Mouse (Mus musculus): Measurements from ENCODE around the gene Pum3.
"Not testable (repeated sequence)": the region's sequence is repeated elsewhere in the genome, so short reads cannot be mapped to it uniquely, and the experiment has no call there.

Pum3 gene

DNA sequence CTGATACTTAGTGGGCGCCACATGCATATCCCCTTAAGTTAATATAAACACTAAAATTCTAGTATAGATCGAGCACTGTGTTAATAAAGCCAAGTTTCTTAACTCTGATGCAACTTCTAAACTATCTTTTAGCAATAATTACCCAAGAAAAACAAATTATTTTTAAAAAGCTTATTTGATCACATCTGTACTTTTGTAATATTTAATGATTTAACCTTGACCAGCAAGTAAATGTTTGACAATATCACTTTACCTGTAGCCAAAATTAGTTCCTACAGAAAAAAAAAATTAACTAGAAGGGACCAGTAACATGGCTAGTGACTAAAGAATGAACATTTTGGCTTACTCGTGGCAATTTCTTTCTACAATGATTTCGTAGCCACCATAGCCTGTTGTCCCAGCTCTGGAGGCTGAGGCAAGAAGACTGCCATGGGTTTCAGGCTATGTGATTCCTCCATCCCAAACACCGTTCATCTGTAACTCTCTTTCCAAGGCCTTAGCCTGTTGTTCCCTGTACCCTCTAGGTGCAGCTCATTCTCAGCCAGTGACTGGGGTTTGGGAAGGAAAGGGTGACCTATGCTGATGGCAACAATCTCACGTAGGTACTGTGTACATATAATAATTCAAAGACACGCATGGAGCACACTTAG lies 35.2 kb downstream of the Pum3 start:
- in situ Hi-C loops (cut with MseI, MboI): no loop called here

- in situ Hi-C loops (cut with MseI, MboI): no loop called here
These were observed 37.2 kb downstream of the Pum3 start for GRCm38 (mm10) chr19:27392431-27392830.

DNA sequence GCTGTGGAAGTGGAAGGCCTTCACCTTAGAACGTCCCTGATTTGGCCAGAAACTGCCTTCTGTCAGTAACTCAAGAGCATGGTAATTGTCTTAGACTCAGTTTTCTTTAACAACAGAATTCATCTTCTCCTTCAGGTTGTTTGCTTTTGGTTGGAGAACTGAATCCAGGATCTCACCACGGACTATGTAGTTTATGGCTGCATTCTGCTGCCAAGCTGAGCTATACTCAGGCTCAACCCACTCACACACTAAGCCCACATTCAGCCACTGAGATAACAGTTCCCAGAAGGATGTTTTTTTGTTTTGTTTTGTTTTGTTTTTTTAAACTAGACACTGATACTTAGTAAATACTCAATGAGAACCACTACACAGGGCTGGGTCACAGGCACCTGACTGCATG lies 38.3 kb downstream of the Pum3 start:
- in situ Hi-C loops (cut with MseI, MboI): no loop called here

- in situ Hi-C loops (cut with MseI, MboI): not testable (repeated sequence)
These were observed 40.1 kb downstream of the Pum3 start for GRCm38 (mm10) chr19:27389566-27389965.

DNA sequence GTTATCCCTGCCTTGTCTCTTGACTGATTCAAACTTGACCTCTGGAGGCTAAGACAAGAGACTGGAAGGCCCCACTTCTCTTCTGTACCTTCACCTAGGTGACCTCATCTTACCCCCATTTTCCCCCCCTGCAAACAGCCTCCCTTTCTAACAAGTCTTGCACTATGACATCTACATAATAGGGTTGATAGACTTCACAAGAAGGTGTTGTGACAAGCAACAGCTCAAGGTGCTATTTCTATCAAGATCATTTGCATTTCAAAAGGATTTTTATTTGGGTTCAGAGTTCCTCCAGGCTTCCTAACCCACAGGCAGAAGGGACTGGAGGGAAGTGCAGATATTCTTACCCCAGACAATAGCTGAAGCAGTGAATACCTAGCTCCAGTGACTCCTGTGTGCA lies 44.3 kb downstream of the Pum3 start:
- in situ Hi-C loops (cut with MseI, MboI): no loop called here

DNA sequence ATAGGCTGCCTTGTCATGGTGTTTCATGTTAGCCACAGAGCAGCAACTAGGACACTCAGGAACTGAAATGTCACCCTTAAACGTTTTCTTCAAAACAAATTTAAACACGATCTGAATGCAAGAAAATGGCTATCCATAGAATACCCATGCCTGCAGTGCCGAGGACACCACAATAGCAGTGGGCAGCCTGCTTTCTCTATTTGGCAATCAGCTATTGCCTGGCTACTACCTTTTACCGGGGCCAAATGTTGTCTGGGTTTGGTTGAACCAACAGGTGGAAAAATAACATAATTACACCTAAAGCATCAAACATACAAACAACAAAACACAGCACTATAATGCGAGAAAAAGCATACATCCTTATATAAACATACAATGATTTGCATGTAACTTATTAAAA lies 46.4 kb downstream of the Pum3 start:
- in situ Hi-C loops (cut with MseI, MboI): no loop called here

- in situ Hi-C loops (cut with MseI, MboI): no loop called here
These were observed 47.5 kb downstream of the Pum3 start for GRCm38 (mm10) chr19:27382131-27382530.

DNA sequence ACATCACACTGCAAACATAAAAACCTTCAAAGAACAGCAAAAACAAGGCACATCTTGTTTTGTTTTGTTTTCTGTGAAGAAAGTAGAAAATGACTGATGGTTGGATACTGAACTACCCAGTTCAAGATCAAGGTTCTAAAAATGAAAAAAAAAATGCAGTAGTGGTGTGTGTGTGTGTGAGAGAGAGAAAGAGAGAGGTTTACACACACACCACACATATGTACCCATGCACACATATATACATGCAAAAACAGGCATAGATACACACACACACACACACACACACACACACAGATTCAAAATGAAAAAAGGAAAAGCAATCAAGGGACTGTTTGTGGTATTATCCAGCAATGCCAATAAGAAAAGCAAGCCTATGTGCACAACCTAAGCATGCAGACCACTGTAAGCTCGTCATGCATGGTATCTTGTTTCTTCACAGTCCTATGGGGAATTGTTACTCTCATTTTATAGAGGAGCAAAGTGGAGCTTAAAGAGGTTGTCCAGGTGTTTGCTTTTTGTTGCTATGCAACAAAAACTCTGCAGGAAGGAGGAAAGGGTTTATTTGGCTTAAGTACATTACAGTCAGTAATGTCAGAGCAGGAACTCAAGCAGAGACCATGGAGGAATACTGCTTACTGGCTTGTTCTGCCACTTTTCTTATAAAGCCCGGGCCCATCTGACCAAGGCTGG lies 49.8 kb downstream of the Pum3 start:
- in situ Hi-C loops (cut with MseI, MboI): no loop called here

DNA sequence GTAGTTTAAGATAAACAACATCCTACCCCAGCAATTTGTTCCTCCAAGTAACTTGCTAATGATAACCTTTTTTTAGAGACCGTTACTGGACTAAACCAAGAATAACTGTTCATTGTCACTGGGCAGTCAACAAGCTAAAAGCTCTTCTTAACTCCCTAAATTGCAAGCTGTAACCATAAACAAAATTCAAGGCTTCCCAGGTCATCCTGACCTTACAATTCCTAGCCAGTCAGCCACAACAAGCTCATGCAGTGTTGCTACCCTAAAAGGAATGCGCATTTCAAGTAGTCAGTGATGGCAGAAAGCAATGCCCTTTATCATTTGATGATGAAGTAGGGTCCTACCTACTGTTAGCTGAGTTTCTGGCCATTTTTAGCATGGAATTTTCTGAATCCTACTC lies 58.8 kb downstream of the Pum3 start:
- in situ Hi-C loops (cut with MseI, MboI): no loop called here

DNA sequence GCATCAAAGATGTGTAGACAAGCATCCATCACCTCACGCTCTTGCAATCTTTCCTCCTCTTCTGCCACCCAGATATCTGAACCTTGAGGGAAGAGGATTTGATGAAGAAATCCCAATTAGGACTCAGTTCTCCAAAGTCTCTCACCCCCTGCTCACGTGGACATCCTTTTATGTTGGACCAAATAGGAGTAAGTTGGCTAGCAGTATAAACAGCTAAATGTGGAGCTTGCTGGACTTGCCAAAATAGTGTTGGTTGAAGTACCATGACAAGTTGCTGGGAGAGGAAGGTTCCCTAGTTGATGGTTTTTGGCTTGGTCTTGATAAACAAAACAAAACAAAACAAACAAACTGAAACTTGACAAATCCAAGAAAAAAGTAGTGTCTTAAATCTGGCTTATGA lies 59.5 kb downstream of the Pum3 start:
- in situ Hi-C loops (cut with MseI, MboI): no loop called here

DNA sequence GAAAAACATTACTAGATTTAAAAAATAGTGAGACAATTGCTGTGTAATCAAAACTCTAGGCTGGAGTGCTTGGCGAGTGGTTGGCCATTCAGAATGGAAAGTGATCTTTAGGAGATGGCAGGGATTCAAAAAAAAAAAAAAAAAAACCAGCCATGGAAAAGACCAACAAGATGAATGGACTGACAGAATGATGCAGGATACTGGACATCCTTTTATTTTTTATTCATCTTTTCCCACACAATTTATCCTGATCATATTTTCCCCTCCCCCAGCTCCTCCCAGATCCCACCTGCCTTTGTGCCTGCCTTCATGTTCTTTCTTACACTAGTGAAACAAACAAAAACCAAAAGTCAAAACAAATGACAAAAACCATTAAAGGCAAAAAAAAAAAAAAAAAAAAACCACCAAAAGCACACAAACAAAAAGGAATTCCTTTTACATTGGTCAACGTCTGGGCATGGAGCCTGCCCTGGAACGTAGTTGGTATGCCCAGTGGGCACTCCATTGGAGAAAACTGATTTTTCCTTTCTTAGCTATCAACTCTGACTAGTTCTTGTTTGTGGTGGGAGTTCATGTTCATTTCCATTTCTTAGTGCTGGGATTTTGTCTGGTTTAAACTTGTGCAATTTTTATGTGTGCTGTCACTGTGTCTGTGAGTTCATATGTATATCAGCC lies 60.0 kb downstream of the Pum3 start:
- in situ Hi-C loops (cut with MseI, MboI): no loop called here

DNA sequence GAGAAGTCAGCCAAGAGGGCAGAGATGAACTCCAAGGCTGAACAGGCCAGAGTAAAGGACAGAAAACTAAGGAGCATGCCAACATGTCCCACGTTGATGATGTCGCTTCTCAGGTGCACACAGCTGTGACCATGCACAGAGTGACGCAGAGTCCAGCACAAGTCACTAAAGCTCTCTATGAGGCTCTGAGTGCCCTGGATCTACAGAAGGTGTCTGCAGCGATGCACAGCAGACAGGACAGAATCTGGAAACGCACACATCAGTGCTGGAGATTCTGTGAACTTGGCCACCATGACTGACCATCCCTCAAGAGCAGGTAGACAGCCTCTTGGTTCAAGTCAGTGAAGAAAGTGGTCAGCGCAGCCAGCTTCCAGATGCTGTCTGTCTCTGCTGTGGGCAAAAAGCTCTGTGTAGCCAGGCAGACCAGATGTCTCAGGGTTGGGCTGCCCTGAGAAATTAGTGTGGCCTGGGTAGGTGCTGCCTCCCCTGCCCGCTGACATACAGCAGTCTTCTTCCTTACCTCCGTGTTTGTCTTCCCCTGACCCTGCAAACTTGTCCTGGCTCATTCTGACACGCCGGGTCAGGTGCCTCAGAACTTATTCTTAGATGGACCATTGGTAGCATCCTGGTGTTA lies 63.4 kb downstream of the Pum3 start:
- in situ Hi-C loops (cut with MseI, MboI): no loop called here

DNA sequence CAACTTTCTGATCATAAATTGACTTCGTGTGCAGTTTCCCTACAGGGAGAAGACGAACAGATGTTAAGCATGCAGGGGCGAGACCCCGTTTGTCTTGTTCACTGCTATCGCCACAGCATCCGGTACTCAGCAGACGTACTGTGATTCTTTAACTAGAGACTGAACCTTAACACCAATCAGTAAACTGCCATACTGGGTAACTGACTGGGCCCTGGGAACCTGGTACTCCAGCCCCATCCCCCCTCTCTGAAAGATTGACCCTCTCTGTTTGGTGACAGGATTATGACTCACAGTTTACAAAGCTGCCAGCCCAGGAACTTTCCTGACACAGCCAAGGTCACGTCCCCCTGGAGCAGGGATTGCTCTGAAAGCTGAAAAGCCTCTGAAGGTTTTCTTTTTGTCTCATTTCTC lies 65.1 kb downstream of the Pum3 start:
- in situ Hi-C loops (cut with MseI, MboI): no loop called here

DNA sequence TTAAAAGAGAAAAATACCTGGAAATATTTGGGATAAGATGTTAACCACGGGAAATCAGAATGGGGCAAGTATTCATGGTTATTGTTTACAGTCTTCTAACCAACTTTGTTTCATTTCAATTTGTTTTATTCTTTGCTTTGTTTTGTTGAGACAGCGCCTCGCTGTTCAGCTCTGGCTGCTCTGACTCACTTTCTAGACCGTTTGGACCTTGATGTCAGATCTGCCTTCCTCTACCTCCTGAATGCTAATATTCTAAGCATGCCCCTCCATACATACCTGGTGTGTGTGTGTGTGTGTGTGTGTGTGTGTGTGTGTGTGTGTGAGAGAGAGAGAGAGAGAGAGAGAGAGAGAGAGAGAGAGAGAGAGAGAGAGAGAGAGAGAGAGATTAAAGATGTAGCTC lies 65.7 kb downstream of the Pum3 start:
- in situ Hi-C loops (cut with MseI, MboI): no loop called here

GRCm38 (mm10) chr19:27360381-27360780 lies 69.2 kb downstream of the Pum3 start:
- in situ Hi-C loops (cut with MseI, MboI): no loop called here

- in situ Hi-C loops (cut with MseI, MboI): no loop called here
These were observed 77.9 kb downstream of the Pum3 start for GRCm38 (mm10) chr19:27351700-27352099.

- in situ Hi-C loops (cut with MseI, MboI): no loop called here
These were observed 83.1 kb downstream of the Pum3 start for GRCm38 (mm10) chr19:27346501-27346900.
